Mouse (Mus musculus) forebrain, embryonic 15.5 days (tissue): ENCODE measurements around the gene Dlg5. TPM values are rescaled to one million over a fixed set of nuclear protein-coding genes. Genes with fewer than 3 reads are reported as not detected.

Experiments
- ATAC-seq: fragments of 200-750 bp; cut with Nextera tagmentation; replicated peaks from 2 replicates; pipeline ENCODE4 v1.8.0; 2017; ENCODE audit warnings: mild to moderate bottlenecking, moderate TSS enrichment, moderate library complexity
- H3K27ac ChIP-seq: fragments of 300-500 bp; sonication (generic); replicated peaks from 2 replicates; pipeline ENCODE4 v1.5.1; 2015; ENCODE audit warnings: mild to moderate bottlenecking, inconsistent platforms
- H3K27me3 ChIP-seq: fragments of 300-500 bp; sonication (generic); 2 replicates; pipeline ENCODE4 v1.6.1; 2015; ENCODE audit warnings: inconsistent platforms
- H3K36me3 ChIP-seq: fragments of 300-500 bp; sonication (generic); 2 replicates; pipeline ENCODE4 v1.6.1; 2015; ENCODE audit warnings: mild to moderate bottlenecking, inconsistent platforms
- H3K4me1 ChIP-seq: fragments of 300-500 bp; sonication (generic); 2 replicates; pipeline ENCODE4 v1.6.1; 2015; ENCODE audit warnings: inconsistent platforms
- H3K4me2 ChIP-seq: fragments of 300-500 bp; sonication (generic); replicated peaks from 2 replicates; pipeline ENCODE4 v1.6.1; 2015; ENCODE audit warnings: mild to moderate bottlenecking, inconsistent platforms
- H3K4me3 ChIP-seq: fragments of 300-500 bp; sonication (generic); 2 replicates; pipeline ENCODE4 v1.5.1; 2015; ENCODE audit warnings: mild to moderate bottlenecking, inconsistent platforms
- H3K9ac ChIP-seq: fragments of 300-500 bp; sonication (generic); replicated peaks from 2 replicates; pipeline ENCODE4 v1.6.1; 2015; ENCODE audit warnings: mild to moderate bottlenecking, inconsistent platforms
- H3K9me3 ChIP-seq: fragments of 300-500 bp; sonication (generic); 2 replicates; pipeline ENCODE4 v1.6.1; 2016; ENCODE audit warnings: inconsistent platforms
- WGBS: fragments of 180-500 bp; shearing (Covaris S2); methylation state at CpG from one replicate; pipeline ENCODE4 v1.1.7; 2015; ENCODE audit warnings: mixed read lengths; 5-methylcytosine and 5-hydroxymethylcytosine counted together
- polyA plus RNA-seq: library from polyadenylated mRNA; unstranded; fragments of >200 nt; fragmentation: Nextera tagmentation; extraction: Ambion mirVana; gene quantifications from 2 replicates; pipeline ENCODE4 v1.2.1, GENCODE M21; 2015

Dlg5 gene
- polyA plus RNA-seq, 1 experiment from 2014 or later, result 17.3 TPM

GRCm38 (mm10) chr14:24260391-24260790 lies 14.7 kb upstream of the Dlg5 start:
- H3K27ac ChIP-seq, result no peak overlapping the region
- H3K9me3 ChIP-seq, result no peaks in the 10 kb centered on the region
- no peak overlapping the region for H3K4me2 ChIP-seq
- 71% methylated on average over 4 of the region's 4 CpGs for WGBS
- no peaks in the 10 kb centered on the region for H3K27me3 ChIP-seq
- H3K36me3 ChIP-seq, result no peaks in the 10 kb centered on the region
- H3K4me3 ChIP-seq, result no peak overlapping the region
- no peak for ATAC-seq
- H3K4me1 ChIP-seq, result peaks cover 23% of the 10 kb centered on the region
- H3K9ac ChIP-seq, result no peak overlapping the region

GRCm38 (mm10) chr14:24255956-24256355 lies 10.2 kb upstream of the Dlg5 start:
- H3K27ac ChIP-seq, result no peak overlapping the region
- no peak for ATAC-seq
- no peaks in the 10 kb centered on the region for H3K27me3 ChIP-seq

GRCm38 (mm10) chr14:24253611-24254202 lies 8.0 kb upstream of the Dlg5 start:
- H3K36me3 ChIP-seq, result no peaks in the 10 kb centered on the region
- H3K4me1 ChIP-seq, result no peaks in the 10 kb centered on the region
- no peak overlapping the region for H3K27ac ChIP-seq
- H3K4me2 ChIP-seq, result no peak overlapping the region
- WGBS, result 15% methylated on average over 8 of the region's 8 CpGs
- H3K4me3 ChIP-seq, result no peak overlapping the region
- no peaks in the 10 kb centered on the region for H3K27me3 ChIP-seq
- no peak overlapping the region for H3K9ac ChIP-seq
- no peak for ATAC-seq
- no peaks in the 10 kb centered on the region for H3K9me3 ChIP-seq

More at GRCm38 (mm10) chr14:24255956-24256355, 10.2 kb upstream of the Dlg5 start:
- Histone ChIP-seq H3K9me3 (no peaks in the 10 kb centered on the region), H3K36me3 (no peaks in the 10 kb centered on the region), H3K4me1 (no peaks in the 10 kb centered on the region), H3K4me3 (no peak overlapping the region), H3K9ac (no peak overlapping the region), H3K4me2 (no peak overlapping the region)
- 65% methylated on average over 2 of the region's 2 CpGs for WGBS

- Histone ChIP-seq H3K4me2 (no peak overlapping the region), H3K4me1 (no peaks in the 10 kb centered on the region), H3K27me3 (no peaks in the 10 kb centered on the region), H3K36me3 (no peaks in the 10 kb centered on the region), H3K9me3 (no peaks in the 10 kb centered on the region), H3K27ac (no peak overlapping the region), H3K9ac (no peak overlapping the region), H3K4me3 (no peak overlapping the region)
- WGBS, result 88% methylated on average over 1 of the region's 1 CpGs
- no peak for ATAC-seq
Measured at GRCm38 (mm10) chr14:24251326-24251725, 5.6 kb upstream of the Dlg5 start.

GRCm38 (mm10) chr14:24249926-24250325 lies 4.2 kb upstream of the Dlg5 start:
- no peaks in the 10 kb centered on the region for H3K27me3 ChIP-seq
- no peaks in the 10 kb centered on the region for H3K9me3 ChIP-seq
- no peak overlapping the region for H3K4me2 ChIP-seq
- WGBS, result 51% methylated on average over 2 of the region's 2 CpGs
- no peak for ATAC-seq
- H3K4me1 ChIP-seq, result no peaks in the 10 kb centered on the region
- H3K4me3 ChIP-seq, result no peak overlapping the region
- H3K36me3 ChIP-seq, result no peaks in the 10 kb centered on the region
- no peak overlapping the region for H3K9ac ChIP-seq
- H3K27ac ChIP-seq, result no peak overlapping the region

GRCm38 (mm10) chr14:24244330-24245176 lies 1.2 kb downstream of the Dlg5 start:
- WGBS, result under 1% methylated on average over 40 of the region's 40 CpGs
- H3K27me3 ChIP-seq, result no peaks in the 10 kb centered on the region
- ATAC-seq, result peak; percentile 54

GRCm38 (mm10) chr14:24242016-24242415 lies 3.7 kb downstream of the Dlg5 start:
- peaks cover 15% of the 10 kb centered on the region for H3K4me1 ChIP-seq

More at GRCm38 (mm10) chr14:24244330-24245176, 1.2 kb downstream of the Dlg5 start:
- no peaks in the 10 kb centered on the region for H3K9me3 ChIP-seq
- H3K9ac ChIP-seq, result peak overlapping the region; percentile 91
- H3K4me2 ChIP-seq, result peak overlapping the region; percentile 87
- peak overlapping the region; percentile 90 for H3K27ac ChIP-seq
- peak overlapping the region; percentile 59 for H3K4me3 ChIP-seq
- no peaks in the 10 kb centered on the region for H3K36me3 ChIP-seq
- peaks cover 15% of the 10 kb centered on the region for H3K4me1 ChIP-seq

GRCm38 (mm10) chr14:24240831-24241230 lies 4.9 kb downstream of the Dlg5 start:
- WGBS, result 71% methylated on average over 6 of the region's 6 CpGs
- ATAC-seq, result no peak

More at GRCm38 (mm10) chr14:24242016-24242415, 3.7 kb downstream of the Dlg5 start:
- Histone ChIP-seq H3K27me3 (no peaks in the 10 kb centered on the region), H3K4me2 (no peak overlapping the region), H3K9ac (no peak overlapping the region), H3K27ac (no peak overlapping the region), H3K9me3 (no peaks in the 10 kb centered on the region), H3K4me3 (no peak overlapping the region), H3K36me3 (no peaks in the 10 kb centered on the region)
- ATAC-seq, result no peak
- WGBS, result 90% methylated on average over 2 of the region's 2 CpGs

GRCm38 (mm10) chr14:24239651-24240050 lies 6.1 kb downstream of the Dlg5 start:
- H3K9ac ChIP-seq, result no peak overlapping the region
- 86% methylated on average over 11 of the region's 11 CpGs for WGBS
- peaks cover 14% of the 10 kb centered on the region for H3K4me1 ChIP-seq

More at GRCm38 (mm10) chr14:24240831-24241230, 4.9 kb downstream of the Dlg5 start:
- Histone ChIP-seq H3K27ac (no peak overlapping the region), H3K4me3 (no peak overlapping the region), H3K9me3 (no peaks in the 10 kb centered on the region), H3K4me2 (no peak overlapping the region), H3K4me1 (peaks cover 15% of the 10 kb centered on the region), H3K27me3 (no peaks in the 10 kb centered on the region), H3K9ac (no peak overlapping the region), H3K36me3 (no peaks in the 10 kb centered on the region)

GRCm38 (mm10) chr14:24235954-24236353 lies 9.8 kb downstream of the Dlg5 start:
- H3K9me3 ChIP-seq, result no peaks in the 10 kb centered on the region

More at GRCm38 (mm10) chr14:24239651-24240050, 6.1 kb downstream of the Dlg5 start:
- Histone ChIP-seq H3K27me3 (no peaks in the 10 kb centered on the region), H3K36me3 (no peaks in the 10 kb centered on the region), H3K27ac (no peak overlapping the region), H3K4me3 (no peak overlapping the region), H3K4me2 (no peak overlapping the region), H3K9me3 (no peaks in the 10 kb centered on the region)
- no peak for ATAC-seq

GRCm38 (mm10) chr14:24234411-24234810 lies 11.3 kb downstream of the Dlg5 start:
- no peak overlapping the region for H3K4me3 ChIP-seq
- no peaks in the 10 kb centered on the region for H3K9me3 ChIP-seq
- 50% methylated on average over 2 of the region's 2 CpGs for WGBS
- no peak overlapping the region for H3K9ac ChIP-seq
- H3K27ac ChIP-seq, result no peak overlapping the region
- no peaks in the 10 kb centered on the region for H3K36me3 ChIP-seq
- no peak for ATAC-seq
- no peaks in the 10 kb centered on the region for H3K4me1 ChIP-seq
- no peak overlapping the region for H3K4me2 ChIP-seq
- H3K27me3 ChIP-seq, result no peaks in the 10 kb centered on the region

More at GRCm38 (mm10) chr14:24235954-24236353, 9.8 kb downstream of the Dlg5 start:
- ATAC-seq, result no peak
- no peak overlapping the region for H3K27ac ChIP-seq
- H3K27me3 ChIP-seq, result no peaks in the 10 kb centered on the region
- H3K4me1 ChIP-seq, result no peaks in the 10 kb centered on the region
- no peak overlapping the region for H3K9ac ChIP-seq
- no peaks in the 10 kb centered on the region for H3K36me3 ChIP-seq
- 88% methylated on average over 3 of the region's 3 CpGs for WGBS
- no peak overlapping the region for H3K4me3 ChIP-seq
- no peak overlapping the region for H3K4me2 ChIP-seq
